Mouse (Mus musculus): ENCODE data around the gene Mms22l.

- no peak for TF ChIP-seq TAL1 (IDR thresholded peaks at IDR 0.05; ENCODE audit: low read length)
- no peak for TF ChIP-seq GATA1 (IDR thresholded peaks at IDR 0.05; ENCODE audit: low read length)
Observed at GRCm38 (mm10) chr4:24594824-24595223, 98.6 kb downstream of the Mms22l start.
